Mouse (Mus musculus) central nervous system, embryonic 14 days (tissue): ENCODE data around the gene Klk12. TPM values are rescaled to one million over a fixed set of nuclear protein-coding genes. Genes with fewer than 3 reads are reported as not detected.

Experiments
- polyA plus RNA-seq: library from polyadenylated mRNA; depleted of rRNA; stranded (reverse); fragments of >200 nt; gene quantifications from 2 replicates; pipeline ENCODE4 v1.2.3, GENCODE M21; 2012; rRNA removed

Klk12 gene
- polyA plus RNA-seq = not detected in 2 replicates

DNA sequence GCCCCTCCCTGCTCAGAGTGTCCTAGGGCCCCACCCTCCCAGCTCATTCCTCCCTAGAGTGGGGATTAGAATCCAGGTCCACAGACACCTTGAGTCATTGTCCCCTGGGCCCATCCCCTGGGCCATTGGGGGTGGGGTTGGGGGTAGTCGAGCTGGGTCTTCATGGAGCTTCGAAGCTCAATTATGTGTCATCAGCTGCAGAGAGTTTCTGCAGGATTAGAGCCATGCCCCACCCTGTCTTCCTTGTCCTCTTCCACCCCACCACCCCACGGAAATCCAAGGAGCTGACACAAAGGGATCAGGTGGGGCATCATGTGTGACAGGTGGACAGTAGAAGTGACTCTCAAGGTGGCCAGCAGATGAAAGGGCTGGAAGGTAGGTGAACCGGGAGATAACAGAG is at the start of gene Klk12:
Klk12 (plus strand) TSS at position 301 of the 400 bp plus-strand sequence.

DNA sequence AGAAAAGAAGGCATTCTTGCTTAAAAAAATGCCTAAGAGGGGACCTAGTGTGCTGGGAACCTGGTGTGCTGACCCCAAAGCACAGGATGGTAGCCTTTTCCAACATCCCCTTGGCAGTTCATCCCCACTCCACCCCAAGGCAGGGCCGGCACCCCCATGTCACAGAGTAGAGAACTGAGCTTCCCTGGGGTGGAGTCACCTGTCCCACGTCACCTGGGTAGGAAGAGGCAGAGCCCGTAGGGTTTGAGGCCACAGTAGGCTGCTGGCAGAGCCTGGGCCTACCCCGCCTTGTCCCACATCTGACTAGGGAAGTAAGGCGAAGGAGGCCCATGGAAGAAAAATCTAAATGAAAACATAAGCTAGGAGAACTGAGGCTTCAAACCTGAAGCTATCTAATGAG is 5.7 kb downstream of the Klk12 start, which contains the start of gene Klk11:
Klk11 (plus strand) TSS at position 241 of the 400 bp plus-strand sequence.

DNA sequence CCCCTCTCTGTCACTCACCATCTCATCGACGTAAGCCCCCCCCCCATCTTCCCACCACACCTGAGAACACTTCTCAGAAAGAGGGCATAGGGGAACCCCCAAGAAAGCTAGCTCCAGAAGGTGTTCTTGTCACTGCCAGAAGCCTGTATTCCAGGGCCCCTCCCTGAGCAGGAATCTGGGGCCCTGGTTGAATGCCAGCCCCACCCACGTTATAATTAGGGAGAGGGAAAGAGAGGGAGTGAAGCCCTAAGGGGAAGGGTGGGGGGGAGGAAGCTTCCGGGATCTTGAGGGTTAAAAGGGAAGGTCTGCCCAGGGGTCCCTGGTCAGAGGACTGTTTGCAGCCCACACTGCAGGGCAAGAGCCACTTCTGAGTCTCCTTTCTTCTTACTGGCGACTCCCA is 12.0 kb downstream of the Klk12 start, which contains the start of gene Klk10:
Klk10 (plus strand) TSS at position 290 of the 400 bp plus-strand sequence.

DNA sequence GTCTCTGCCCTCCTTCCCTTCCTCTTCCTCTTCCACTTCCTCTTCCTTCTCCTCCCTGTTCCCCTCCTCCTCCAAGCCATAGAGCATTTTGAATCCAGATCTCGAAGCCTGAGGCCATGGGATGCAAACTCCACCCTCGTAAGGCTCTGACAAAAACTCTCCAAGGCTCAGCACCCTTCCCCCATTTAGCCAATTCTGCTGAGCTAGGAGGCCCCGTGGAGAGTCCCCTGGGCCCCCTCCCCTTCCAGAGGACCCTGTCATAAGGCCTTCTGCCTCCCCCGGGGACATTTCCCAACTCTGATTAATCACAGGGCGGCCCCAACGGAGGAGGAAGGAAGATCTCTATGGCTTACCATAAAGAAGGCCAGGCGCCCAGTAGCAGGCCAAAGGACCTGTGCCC is 22.9 kb downstream of the Klk12 start, which contains the start of gene Klk9:
Klk9 (plus strand) TSS at position 301 of the 400 bp plus-strand sequence.

DNA sequence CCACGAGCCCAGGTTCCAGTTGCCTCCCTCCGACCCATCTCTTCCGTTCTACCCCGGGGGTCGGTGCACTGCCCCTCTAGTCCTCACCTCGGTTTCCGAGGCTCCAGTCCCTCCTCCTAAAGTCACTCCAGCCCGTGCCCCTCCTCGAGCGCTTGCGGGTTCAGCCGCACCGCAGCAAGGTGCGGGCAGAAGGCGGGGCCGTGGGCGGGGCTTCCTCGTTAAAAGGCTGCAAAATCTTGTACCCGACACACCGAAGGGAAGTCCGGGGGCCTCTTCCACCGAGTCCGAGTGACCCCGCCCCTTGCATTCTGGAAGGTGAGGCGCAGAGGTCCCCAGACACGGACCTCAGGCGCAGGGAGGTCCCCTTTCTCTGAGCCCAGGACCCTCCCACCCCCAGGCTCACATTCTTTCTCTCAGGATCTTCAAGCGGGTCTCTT is 28.7 kb downstream of the Klk12 start, which contains the start of gene Klk8:
Klk8 (plus strand) TSS at position 245 of the 437 bp plus-strand sequence.

DNA sequence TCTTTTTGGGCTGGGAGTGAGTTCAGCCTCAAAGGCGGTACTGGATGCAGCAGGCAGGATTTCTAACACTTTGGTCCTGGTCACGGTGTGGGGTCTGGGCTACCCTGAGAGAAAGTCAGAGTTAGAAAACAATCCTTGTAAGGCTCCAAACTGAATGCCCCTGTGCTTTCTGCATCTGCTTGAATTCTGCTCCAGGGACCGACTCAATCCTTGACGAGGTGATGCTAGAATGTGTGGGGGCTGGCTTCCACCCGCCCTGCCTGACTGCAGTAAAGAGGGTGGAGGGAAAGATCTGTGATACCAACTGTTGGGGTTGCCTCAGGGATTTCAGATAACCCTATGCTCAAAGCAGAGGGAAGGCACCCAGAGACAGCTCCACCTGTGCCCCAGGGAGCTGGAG is 42.3 kb downstream of the Klk12 start, which contains the start of gene Klk7:
Klk7 (plus strand) TSS at position 301 of the 400 bp plus-strand sequence.

Other genes starting within 250 kb of the Klk12 start
- gene Cd33, start 224.5 kb upstream of the Klk12 start, polyA plus RNA-seq = 1.4 and 1.5 TPM in 2 replicates
- gene Zfp658, start 206.6 kb upstream of the Klk12 start, polyA plus RNA-seq = 9.2 and 13.1 TPM in 2 replicates
- 5.6 and 7.6 TPM in 2 replicates for gene Zfp719, start 189.3 kb upstream of the Klk12 start, polyA plus RNA-seq
- gene Zfp819, start 161.7 kb upstream of the Klk12 start, polyA plus RNA-seq = 0.29 and 0.45 TPM in 2 replicates
- gene Ceacam18, start 134.2 kb upstream of the Klk12 start, polyA plus RNA-seq = 0.04 TPM in 1 of 2 replicates, not detected in the other
- gene Siglece, start 108.7 kb upstream of the Klk12 start, polyA plus RNA-seq = 0.37 and 0.43 TPM in 2 replicates
- 20.2 and 24.4 TPM in 2 replicates for gene Ctu1, start 96.9 kb upstream of the Klk12 start, polyA plus RNA-seq
- gene Klk14, start 78.5 kb upstream of the Klk12 start, polyA plus RNA-seq = 0.10 and 0.16 TPM in 2 replicates
- gene Klk13, start 56.3 kb upstream of the Klk12 start, polyA plus RNA-seq = 0.09 TPM in 1 of 2 replicates, not detected in the other
- 0.23 TPM in 1 of 2 replicates, not detected in the other for gene Klk11, start 5.7 kb downstream of the Klk12 start, polyA plus RNA-seq
- 0.15 and 0.91 TPM in 2 replicates for gene Klk10, start 12.1 kb downstream of the Klk12 start, polyA plus RNA-seq
- gene Klk9, start 23.0 kb downstream of the Klk12 start, polyA plus RNA-seq = 0.09 TPM in 1 of 2 replicates, not detected in the other
- gene Klk8, start 28.7 kb downstream of the Klk12 start, polyA plus RNA-seq = 5.6 and 7.1 TPM in 2 replicates
- gene Klk7, start 42.4 kb downstream of the Klk12 start, polyA plus RNA-seq = 0.04 and 0.05 TPM in 2 replicates
- not detected in 2 replicates for gene Klk6, start 55.6 kb downstream of the Klk12 start, polyA plus RNA-seq
- not detected in 2 replicates for gene Klk5, start 73.1 kb downstream of the Klk12 start, polyA plus RNA-seq
- gene Klk4, start 112.3 kb downstream of the Klk12 start, polyA plus RNA-seq = 0.33 and 0.58 TPM in 2 replicates
- not detected in 2 replicates for gene Klk15, start 164.8 kb downstream of the Klk12 start, polyA plus RNA-seq
- gene Klk1b8, start 181.8 kb downstream of the Klk12 start, polyA plus RNA-seq = not detected in 2 replicates
- not detected in 2 replicates for gene Klk1b1, start 197.9 kb downstream of the Klk12 start, polyA plus RNA-seq
- gene Klk1b9, start 207.2 kb downstream of the Klk12 start, polyA plus RNA-seq = not detected in 2 replicates
- not detected in 2 replicates for gene Klk1b11, start 227.0 kb downstream of the Klk12 start, polyA plus RNA-seq
- gene Klk1b26, start 243.3 kb downstream of the Klk12 start, polyA plus RNA-seq = 0.06 TPM in 1 of 2 replicates, not detected in the other